ENCODE assay signal across 8 mouse cellular contexts in the genomic region with DNA sequence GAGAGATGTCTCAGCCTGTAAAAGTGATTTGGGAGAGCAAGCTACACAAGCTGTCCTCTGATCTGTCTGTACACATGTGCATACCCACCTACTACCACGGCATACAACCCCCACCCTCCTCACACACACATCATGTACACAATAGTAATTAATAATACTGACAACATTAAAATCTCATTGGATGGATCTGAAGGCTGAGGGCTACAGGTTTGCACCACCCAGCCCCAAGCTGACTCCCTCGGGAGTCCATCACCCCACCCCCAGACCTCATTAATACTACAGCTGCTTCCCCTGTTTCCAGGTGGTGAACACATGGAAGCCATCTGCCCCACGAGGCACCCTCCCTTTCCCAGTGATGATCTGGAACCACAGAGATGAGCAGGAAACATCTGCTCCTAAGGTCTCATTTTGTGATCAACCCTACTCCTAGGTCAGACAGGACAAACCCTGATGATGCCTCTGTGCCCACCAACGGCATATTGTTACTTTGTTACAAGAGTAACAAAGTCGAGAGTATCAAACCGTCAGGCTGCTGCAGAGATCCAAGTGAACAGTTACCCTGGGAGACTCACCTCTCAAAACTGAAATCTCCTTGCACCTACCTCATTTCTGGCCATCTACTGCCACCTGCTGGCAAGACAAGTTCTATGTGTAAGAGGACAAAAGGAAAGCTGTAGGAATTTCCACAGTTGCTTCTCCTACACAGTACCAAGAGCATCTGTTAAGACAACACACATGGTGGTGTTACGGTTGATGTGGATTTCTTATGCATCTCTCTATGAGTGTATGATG.
DNase-seq lines count a peak whose midpoint lies in the region; ATAC-seq lines count a peak whose summit lies in the region.

No protein-coding gene starts in this region.

- DNase-seq in T-cell, adult 2 months (ENCODE audit: low spot score): peak; percentile 4
- peak; percentile 72 for DNase-seq in cerebellum, adult 9-10 months
- peak; percentile 51 to 84 for DNase-seq in frontal cortex, postnatal 10 days (ENCODE audit: low spot score in 2 of 2)
- DNase-seq in hindlimb bud, embryonic 11.5 days (ENCODE audit: extremely low spot score, low read depth, low spot score): peak; percentile 89
- DNase-seq in left cerebral cortex, adult 18-20 months (ENCODE audit: low spot score in 2 of 2): peak; percentile 89 to 93
- DNase-seq in skeletal muscle tissue, adult 2 months (ENCODE audit: low read depth, low spot score): peak; percentile 59

- ATAC-seq in megakaryocyte-erythroid progenitor cell, adult 5-6 weeks (replicated peaks; ENCODE audit: low FRiP score, low TSS enrichment, poor library complexity, severe bottlenecking): peak; percentile 85
- ATAC-seq in erythroid progenitor cell, adult 5-6 weeks (replicated peaks; ENCODE audit: low FRiP score, poor library complexity, severe bottlenecking): no peak

Comparison
In these comparisons a context has a peak if more than half of its experiments do, and no peak if none do; other contexts are left out.
1. DNase-seq: peak in every context shown above with its lines; median percentile 91 in left cerebral cortex, adult 18-20 months; 89 in hindlimb bud, embryonic 11.5 days; 72 in cerebellum, adult 9-10 months; 68 in frontal cortex, postnatal 10 days; 59 in skeletal muscle tissue, adult 2 months; 4 in T-cell, adult 2 months.